Mouse (Mus musculus) spleen, postnatal 36 days (tissue): ENCODE data around the gene 4930572O03Rik.
"Not testable (repeated sequence)": the region's sequence is repeated elsewhere in the genome, so short reads cannot be mapped to it uniquely, and the experiment has no call there.

Experiments
- DNase-seq, 2 experiments: peaks; one replicate each; pipeline ENCODE4 v3.0.0; 2022; ENCODE audit warnings: low spot score in 2 of 2, mixed read lengths in 1 of 2

The 4930572O03Rik gene

GRCm38 (mm10) chr5:15656959-15657358, at the start of gene 4930572O03Rik:
Gene 4930572O03Rik, minus strand, starts transcription at chr5:15657059.
- DNase-seq: not testable (repeated sequence)

- not testable (repeated sequence) for DNase-seq
These were observed 46.0 kb upstream of the 4930572O03Rik start for GRCm38 (mm10) chr5:15702891-15703290.

GRCm38 (mm10) chr5:15697719-15698118, 40.9 kb upstream of the 4930572O03Rik start:
- DNase-seq: not testable (repeated sequence)

- not testable (repeated sequence) for DNase-seq
These were observed 35.0 kb upstream of the 4930572O03Rik start for GRCm38 (mm10) chr5:15691849-15692248.

GRCm38 (mm10) chr5:15690822-15691221, 34.0 kb upstream of the 4930572O03Rik start:
- DNase-seq: not testable (repeated sequence)

GRCm38 (mm10) chr5:15689659-15690213, 32.9 kb upstream of the 4930572O03Rik start:
- DNase-seq: not testable (repeated sequence)

GRCm38 (mm10) chr5:15688874-15689658, 32.2 kb upstream of the 4930572O03Rik start:
- DNase-seq: not testable (repeated sequence)

- DNase-seq: not testable (repeated sequence)
These were observed 24.6 kb upstream of the 4930572O03Rik start for GRCm38 (mm10) chr5:15681301-15682035.

- DNase-seq: not testable (repeated sequence)
These were observed 23.4 kb upstream of the 4930572O03Rik start for GRCm38 (mm10) chr5:15679980-15680949.

GRCm38 (mm10) chr5:15678907-15679306, 22.0 kb upstream of the 4930572O03Rik start:
- DNase-seq: not testable (repeated sequence)

- not testable (repeated sequence) for DNase-seq
These were observed 20.9 kb upstream of the 4930572O03Rik start for GRCm38 (mm10) chr5:15677750-15678149.

GRCm38 (mm10) chr5:15674429-15675244, 17.8 kb upstream of the 4930572O03Rik start:
- not testable (repeated sequence) for DNase-seq

GRCm38 (mm10) chr5:15673989-15674388, 17.1 kb upstream of the 4930572O03Rik start:
- DNase-seq: not testable (repeated sequence)

GRCm38 (mm10) chr5:15670789-15671188, 13.9 kb upstream of the 4930572O03Rik start:
- not testable (repeated sequence) for DNase-seq

- DNase-seq: not testable (repeated sequence)
These were observed 7.0 kb upstream of the 4930572O03Rik start for GRCm38 (mm10) chr5:15663847-15664246.

- DNase-seq: not testable (repeated sequence)
These were observed 4.5 kb downstream of the 4930572O03Rik start for GRCm38 (mm10) chr5:15652334-15652733.

GRCm38 (mm10) chr5:15645707-15646106, 11.2 kb downstream of the 4930572O03Rik start:
- not testable (repeated sequence) for DNase-seq

GRCm38 (mm10) chr5:15637637-15638036, 19.2 kb downstream of the 4930572O03Rik start:
- not testable (repeated sequence) for DNase-seq

- DNase-seq: not testable (repeated sequence)
These were observed 26.8 kb downstream of the 4930572O03Rik start for GRCm38 (mm10) chr5:15630068-15630467.

- not testable (repeated sequence) for DNase-seq
These were observed 28.7 kb downstream of the 4930572O03Rik start for GRCm38 (mm10) chr5:15628136-15628535.
